Mouse (Mus musculus) lung, adult 2 months (tissue): ENCODE results near the gene Smpdl3b. TPM values are rescaled to one million over a fixed set of nuclear protein-coding genes. Genes with fewer than 3 reads are reported as not detected.
"Not testable (repeated sequence)": the region's sequence is repeated elsewhere in the genome, so short reads cannot be mapped to it uniquely, and the experiment has no call there.

Source experiments
- DNase-seq: peaks from one replicate; pipeline ENCODE4 v3.0.0; 2022
- H3K4me1 ChIP-seq: fragments of 200-500 bp; 2 replicates; pipeline ENCODE4 v1.6.1; 2011; ENCODE audit warnings: low read length; ENCODE audit not compliant: control insufficient read depth, insufficient read depth
- H3K4me3 ChIP-seq: fragments of 200-500 bp; replicated peaks from 2 replicates; pipeline ENCODE3; 2011; ENCODE audit warnings: low read depth, mild to moderate bottlenecking, control low read depth, low read length; ENCODE audit errors: extremely low read depth
- CTCF ChIP-seq: fragments of 200-500 bp; IDR thresholded peaks from 2 replicates; pipeline ENCODE4 v1.5.1; 2011; ENCODE audit warnings: mild to moderate bottlenecking, low read length, control low read depth; ENCODE audit not compliant: insufficient read depth
- POLR2A ChIP-seq: fragments of 200-500 bp; IDR thresholded peaks from 2 replicates; pipeline ENCODE4 v1.6.1; 2011; ENCODE audit warnings: low read depth, mild to moderate bottlenecking, control low read depth, low read length, borderline replicate concordance; ENCODE audit errors: extremely low read depth
- WGBS: fragments of 180-500 bp; shearing (Covaris S2); methylation state at CpG from one replicate; pipeline ENCODE4 v1.1.7; 2018; 5-methylcytosine and 5-hydroxymethylcytosine counted together
- polyA plus RNA-seq: library from polyadenylated mRNA; depleted of rRNA; stranded (reverse); fragments of >200 nt; gene quantifications from 2 replicates; pipeline ENCODE4 v1.2.3, GENCODE M21; 2012

The Smpdl3b gene
- polyA plus RNA-seq, 1 experiment = 6.6 TPM

DNA sequence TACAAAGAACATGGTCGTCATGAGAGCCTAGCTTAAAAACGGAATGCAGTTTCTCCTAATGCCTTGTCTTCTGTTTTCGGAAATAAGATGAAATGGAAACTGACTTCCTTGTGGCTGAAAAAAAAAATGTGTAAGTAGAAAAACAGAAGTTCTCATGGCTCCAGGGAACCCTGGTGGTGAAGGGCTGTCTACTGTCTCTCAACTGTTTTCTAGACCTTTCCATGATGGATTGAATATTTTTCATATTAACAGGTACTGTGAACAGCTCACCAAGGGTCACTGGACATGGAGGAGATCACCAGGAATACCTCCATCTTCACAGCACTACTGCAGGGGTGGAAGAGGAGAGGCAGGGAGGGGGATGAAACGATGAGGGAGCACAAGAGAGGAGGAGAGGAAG is 41.0 kb upstream of the Smpdl3b start:
- Histone ChIP-seq H3K4me1 (no peaks in the 10 kb centered on the region), H3K4me3 (no peak overlapping the region)
- WGBS = 48% methylated on average over 4 of the region's 4 CpGs
- TF ChIP-seq CTCF (no peak), POLR2A (no peak)
- no peak for DNase-seq

DNA sequence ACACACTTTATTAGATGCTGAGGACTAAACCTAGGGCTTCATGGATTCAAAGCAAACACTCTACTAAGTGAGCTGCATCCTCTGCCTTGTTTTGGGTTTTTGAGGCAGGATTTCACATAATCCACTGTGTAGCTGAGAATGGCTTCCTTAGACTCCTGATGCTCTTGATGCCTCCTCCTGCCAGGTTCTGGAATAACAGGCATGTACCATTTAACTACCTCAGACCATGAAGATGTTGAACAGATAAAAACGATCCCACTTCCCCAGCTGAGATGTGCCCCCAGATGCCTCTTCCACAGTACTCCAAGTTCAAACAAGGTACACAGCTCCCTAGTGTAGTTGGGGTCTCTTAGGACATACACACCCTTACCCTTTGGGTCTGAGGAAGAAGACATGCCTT is 40.4 kb upstream of the Smpdl3b start:
- TF ChIP-seq POLR2A (no peak), CTCF (no peak)
- WGBS = 57% methylated on average over 1 of the region's 1 CpGs
- DNase-seq = no peak
- H3K4me3 ChIP-seq = no peak overlapping the region
- H3K4me1 ChIP-seq = no peaks in the 10 kb centered on the region

DNA sequence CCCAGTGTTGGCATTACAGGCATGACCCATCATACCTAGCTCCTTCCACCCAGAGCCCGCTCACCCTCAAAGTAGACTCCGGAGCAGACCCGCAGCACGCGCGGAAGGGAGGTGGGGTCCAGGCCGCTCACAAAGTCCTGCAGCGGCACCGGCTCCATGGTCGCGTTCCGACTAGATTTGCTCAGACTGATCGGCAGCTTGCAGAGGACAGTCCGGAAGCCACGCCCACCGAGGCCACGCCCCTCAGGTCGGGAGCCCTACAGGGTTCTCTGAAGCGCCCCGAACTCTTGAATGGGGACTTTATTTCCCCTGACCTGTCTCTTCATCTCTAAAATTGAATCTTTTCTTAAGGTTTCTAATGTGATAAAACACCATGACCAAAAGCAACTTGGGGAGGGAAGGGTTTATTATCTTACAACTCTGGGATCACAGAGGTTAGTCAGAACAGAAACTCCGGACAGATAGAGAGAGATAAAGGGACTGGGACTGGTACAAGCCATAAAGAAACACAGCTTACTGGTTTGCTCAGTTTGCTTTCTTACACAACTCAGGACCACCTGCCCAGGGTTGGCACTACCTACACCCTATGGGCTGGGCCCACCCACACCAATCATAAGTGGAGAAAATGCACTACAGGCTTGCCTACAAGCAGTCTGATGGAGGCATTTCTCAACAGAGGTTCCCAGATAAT is 39.3 kb upstream of the Smpdl3b start, which contains the start of gene Themis2:
Themis2 (minus strand) TSS at position 192 of the 691 bp plus-strand sequence.
- TF ChIP-seq POLR2A = peak; percentile 58; the same call in 1 of the 2 replicates
- TF ChIP-seq CTCF = no peak
- WGBS = 3% methylated on average over 21 of the region's 21 CpGs
- no peaks in the 10 kb centered on the region for H3K4me1 ChIP-seq
- H3K4me3 ChIP-seq = peak within 1 kb of the TSS; percentile 62
- peak; percentile 64 for DNase-seq

- H3K4me3 ChIP-seq = peak overlapping the region; percentile 35
- no peaks in the 10 kb centered on the region for H3K4me1 ChIP-seq
- no peak for DNase-seq
- TF ChIP-seq CTCF (no peak), POLR2A (no peak)
- 63% methylated on average over 7 of the region's 7 CpGs for WGBS
Measured at GRCm38 (mm10) chr4:132795171-132795570, 38.1 kb upstream of the Smpdl3b start.

GRCm38 (mm10) chr4:132794760-132795159 is 37.7 kb upstream of the Smpdl3b start:
- Histone ChIP-seq H3K4me1 (no peaks in the 10 kb centered on the region), H3K4me3 (peak overlapping the region; percentile 35)
- DNase-seq = no peak
- 60% methylated on average over 8 of the region's 8 CpGs for WGBS
- TF ChIP-seq POLR2A (0 out of 2 replicates have a peak, but pooled peaks have one; percentile 18), CTCF (no peak)

- Histone ChIP-seq H3K4me3 (peak overlapping the region; percentile 4), H3K4me1 (no peaks in the 10 kb centered on the region)
- no peak for DNase-seq
- WGBS = 46% methylated on average over 9 of the region's 9 CpGs
- TF ChIP-seq POLR2A = no peak
- no peak for TF ChIP-seq CTCF
Measured at GRCm38 (mm10) chr4:132794028-132794427, 37.0 kb upstream of the Smpdl3b start.

DNA sequence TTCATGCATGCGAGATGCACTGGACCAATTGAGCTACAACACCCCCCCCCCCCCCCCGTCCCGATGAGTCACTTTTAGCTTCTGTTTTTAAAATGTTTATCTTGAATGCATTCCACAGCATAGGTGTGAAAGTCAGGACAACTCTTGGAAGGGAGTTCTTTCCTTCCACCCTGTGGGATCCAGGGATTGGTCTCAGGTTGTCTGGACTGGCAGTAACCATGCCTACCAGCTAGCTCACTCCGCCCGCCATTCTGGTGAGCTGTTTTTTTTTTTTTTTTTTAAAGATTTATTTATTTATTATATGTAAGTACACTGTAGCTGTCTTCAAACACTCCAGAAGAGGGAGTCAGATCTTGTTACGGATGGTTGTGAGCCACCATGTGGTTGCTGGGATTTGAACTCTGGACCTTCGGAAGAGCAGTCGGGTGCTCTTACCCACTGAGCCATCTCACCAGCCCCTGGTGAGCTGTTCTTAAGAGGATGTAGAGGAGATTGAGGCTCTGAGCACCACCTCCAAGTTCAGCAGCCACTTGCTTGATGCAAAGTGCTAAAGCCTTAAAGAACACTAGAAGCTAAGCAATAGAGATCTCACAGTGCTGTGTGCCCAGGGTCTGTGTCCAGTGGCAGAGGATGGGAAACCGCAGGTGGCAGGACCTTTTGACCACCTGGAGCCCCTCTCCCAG is 36.4 kb upstream of the Smpdl3b start:
- DNase-seq, H3K4me3 ChIP-seq, H3K4me1 ChIP-seq: not testable (repeated sequence)
- WGBS = 76% methylated on average over 9 of the region's 9 CpGs

- Histone ChIP-seq H3K4me1 (no peaks in the 10 kb centered on the region), H3K4me3 (no peak overlapping the region)
- no peak for TF ChIP-seq POLR2A
- no peak for TF ChIP-seq CTCF
- DNase-seq = no peak
- 86% methylated on average over 8 of the region's 8 CpGs for WGBS
Measured at GRCm38 (mm10) chr4:132789731-132790130, 32.7 kb upstream of the Smpdl3b start.

GRCm38 (mm10) chr4:132785228-132785627 is 28.2 kb upstream of the Smpdl3b start:
- 87% methylated on average over 13 of the region's 13 CpGs for WGBS
- Histone ChIP-seq H3K4me1 (no peaks in the 10 kb centered on the region), H3K4me3 (no peak overlapping the region)
- TF ChIP-seq POLR2A (no peak), CTCF (no peak)
- DNase-seq = no peak

GRCm38 (mm10) chr4:132783732-132784131 is 26.7 kb upstream of the Smpdl3b start:
- TF ChIP-seq POLR2A (no peak), CTCF (no peak)
- no peak overlapping the region for H3K4me3 ChIP-seq

More at GRCm38 (mm10) chr4:132783732-132784131, 26.7 kb upstream of the Smpdl3b start:
- H3K4me1 ChIP-seq = no peaks in the 10 kb centered on the region
- WGBS = 74% methylated on average over 2 of the region's 2 CpGs
- no peak for DNase-seq
